Mouse (Mus musculus) lung, adult 2 months (tissue): ENCODE measurements around the gene Gm28374. TPM values are rescaled to one million over a fixed set of nuclear protein-coding genes. Genes with fewer than 3 reads are reported as not detected.
"Not testable (repeated sequence)": the region's sequence is repeated elsewhere in the genome, so short reads cannot be mapped to it uniquely, and the experiment has no call there.

Source experiments
- DNase-seq: peaks from one replicate; pipeline ENCODE4 v3.0.0; 2022
- H3K4me1 ChIP-seq: fragments of 200-500 bp; 2 replicates; pipeline ENCODE4 v1.6.1; 2011; ENCODE audit warnings: low read length; ENCODE audit not compliant: control insufficient read depth, insufficient read depth
- H3K4me3 ChIP-seq: fragments of 200-500 bp; replicated peaks from 2 replicates; pipeline ENCODE3; 2011; ENCODE audit warnings: low read depth, mild to moderate bottlenecking, control low read depth, low read length; ENCODE audit errors: extremely low read depth
- CTCF ChIP-seq: fragments of 200-500 bp; IDR thresholded peaks from 2 replicates; pipeline ENCODE4 v1.5.1; 2011; ENCODE audit warnings: mild to moderate bottlenecking, low read length, control low read depth; ENCODE audit not compliant: insufficient read depth
- POLR2A ChIP-seq: fragments of 200-500 bp; IDR thresholded peaks from 2 replicates; pipeline ENCODE4 v1.6.1; 2011; ENCODE audit warnings: low read depth, mild to moderate bottlenecking, control low read depth, low read length, borderline replicate concordance; ENCODE audit errors: extremely low read depth
- WGBS: fragments of 180-500 bp; shearing (Covaris S2); methylation state at CpG from one replicate; pipeline ENCODE4 v1.1.7; 2018; 5-methylcytosine and 5-hydroxymethylcytosine counted together
- polyA plus RNA-seq: library from polyadenylated mRNA; depleted of rRNA; stranded (reverse); fragments of >200 nt; gene quantifications from 2 replicates; pipeline ENCODE4 v1.2.3, GENCODE M21; 2012; rRNA removed

Gm28374 gene
- polyA plus RNA-seq, 1 experiment = 0.50 TPM

GRCm38 (mm10) chr19:6045366-6046293, 36.4 kb downstream of the Gm28374 start:
- DNase-seq = no peak
- TF ChIP-seq CTCF (no peak), POLR2A (no peak)
- 10% methylated on average over 20 of the region's 20 CpGs for WGBS
- Histone ChIP-seq H3K4me3 (peak overlapping the region; percentile 100), H3K4me1 (peaks cover 4% of the 10 kb centered on the region)

GRCm38 (mm10) chr19:6044102-6044501, 38.0 kb downstream of the Gm28374 start:
- DNase-seq, H3K4me1 ChIP-seq, H3K4me3 ChIP-seq: not testable (repeated sequence)
- WGBS = 29% methylated on average over 4 of the region's 4 CpGs

- no peaks in the 10 kb centered on the region for H3K4me1 ChIP-seq
- no peak overlapping the region for H3K4me3 ChIP-seq
- 64% methylated on average over 9 of the region's 9 CpGs for WGBS
- TF ChIP-seq CTCF (no peak), POLR2A (no peak)
- DNase-seq = no peak
These were observed 39.8 kb downstream of the Gm28374 start for GRCm38 (mm10) chr19:6042293-6042692.

GRCm38 (mm10) chr19:6040002-6040401, 42.1 kb downstream of the Gm28374 start:
- no peak for DNase-seq
- Histone ChIP-seq H3K4me1 (no peaks in the 10 kb centered on the region), H3K4me3 (no peak overlapping the region)
- TF ChIP-seq CTCF (no peak), POLR2A (no peak)

- DNase-seq = no peak
These were observed 43.7 kb downstream of the Gm28374 start for GRCm38 (mm10) chr19:6038326-6038725.

GRCm38 (mm10) chr19:6037695-6038094, 44.4 kb downstream of the Gm28374 start:
- no peaks in the 10 kb centered on the region for H3K4me1 ChIP-seq
- no peak overlapping the region for H3K4me3 ChIP-seq
- DNase-seq = no peak
- TF ChIP-seq CTCF (no peak), POLR2A (no peak)

More at GRCm38 (mm10) chr19:6038326-6038725, 43.7 kb downstream of the Gm28374 start:
- TF ChIP-seq CTCF (no peak), POLR2A (no peak)
- Histone ChIP-seq H3K4me1 (no peaks in the 10 kb centered on the region), H3K4me3 (no peak overlapping the region)
- WGBS = 78% methylated on average over 7 of the region's 7 CpGs

- 70% methylated on average over 9 of the region's 9 CpGs for WGBS
- DNase-seq = no peak
- H3K4me1 ChIP-seq = no peaks in the 10 kb centered on the region
- TF ChIP-seq POLR2A = no peak
- no peak for TF ChIP-seq CTCF
- no peak overlapping the region for H3K4me3 ChIP-seq
These were observed 46.0 kb downstream of the Gm28374 start for GRCm38 (mm10) chr19:6035966-6036585.

- TF ChIP-seq POLR2A (no peak), CTCF (no peak)
- no peak overlapping the region for H3K4me3 ChIP-seq
- H3K4me1 ChIP-seq = 0 out of 2 replicates have a peak, but pooled peaks cover 3% of the 10 kb centered on the region
- DNase-seq = no peak
- 72% methylated on average over 14 of the region's 14 CpGs for WGBS
These were observed 51.4 kb downstream of the Gm28374 start for GRCm38 (mm10) chr19:6030520-6031280.

GRCm38 (mm10) chr19:6029426-6029825, 52.6 kb downstream of the Gm28374 start:
- Histone ChIP-seq H3K4me1 (0 out of 2 replicates have a peak, but pooled peaks cover 3% of the 10 kb centered on the region), H3K4me3 (no peak overlapping the region)
- WGBS = 73% methylated on average over 9 of the region's 9 CpGs
- TF ChIP-seq CTCF (no peak), POLR2A (no peak)
- no peak for DNase-seq

GRCm38 (mm10) chr19:6028991-6029390, 53.1 kb downstream of the Gm28374 start:
- TF ChIP-seq CTCF (no peak), POLR2A (no peak)
- Histone ChIP-seq H3K4me3 (no peak overlapping the region), H3K4me1 (0 out of 2 replicates have a peak, but pooled peaks cover 3% of the 10 kb centered on the region)
- no peak for DNase-seq
- WGBS = 41% methylated on average over 6 of the region's 6 CpGs

Other genes with a start within 250 kb of the Gm28374 start
- 32.1 and 37.8 TPM in 2 replicates for gene Frmd8, start 207.0 kb downstream of the Gm28374 start, polyA plus RNA-seq
- gene Slc25a45, start 204.4 kb downstream of the Gm28374 start, polyA plus RNA-seq = 24.5 and 26.0 TPM in 2 replicates
- 1.1 and 1.2 TPM in 2 replicates for gene Tigd3, start 188.1 kb downstream of the Gm28374 start, polyA plus RNA-seq
- gene Dpf2, start 169.2 kb downstream of the Gm28374 start, polyA plus RNA-seq = 87.1 and 103 TPM in 2 replicates
- gene Cdc42ep2, start 157.4 kb downstream of the Gm28374 start, polyA plus RNA-seq = 22.2 and 24.1 TPM in 2 replicates
- 30.5 and 32.7 TPM in 2 replicates for gene Pola2, start 118.1 kb downstream of the Gm28374 start, polyA plus RNA-seq
- not detected in 2 replicates for gene Slc22a20, start 96.1 kb downstream of the Gm28374 start, polyA plus RNA-seq
- gene Capn1, start 66.4 kb downstream of the Gm28374 start, polyA plus RNA-seq = 55.6 and 68.9 TPM in 2 replicates
- gene Syvn1, start 35.7 kb downstream of the Gm28374 start, polyA plus RNA-seq = 41.1 and 47.1 TPM in 2 replicates
- 10.8 and 13.7 TPM in 2 replicates for gene Mrpl49, start 24.5 kb downstream of the Gm28374 start, polyA plus RNA-seq
- gene Fau, start 24.4 kb downstream of the Gm28374 start, polyA plus RNA-seq = 896 and 1,315 TPM in 2 replicates
- 47.0 and 54.7 TPM in 2 replicates for gene Znhit2, start 21.1 kb downstream of the Gm28374 start, polyA plus RNA-seq
- gene Tm7sf2, start 13.9 kb downstream of the Gm28374 start, polyA plus RNA-seq = 34.6 and 36.5 TPM in 2 replicates
- gene Vps51, start 5.0 kb downstream of the Gm28374 start, polyA plus RNA-seq = 61.7 and 81.7 TPM in 2 replicates
- not detected in 2 replicates for gene Tmem262, start 2.2 kb downstream of the Gm28374 start, polyA plus RNA-seq
- gene Zfpl1, start 2.7 kb upstream of the Gm28374 start, polyA plus RNA-seq = 89.7 and 99.1 TPM in 2 replicates
- 0.63 and 0.92 TPM in 2 replicates for gene Cdca5, start 2.7 kb upstream of the Gm28374 start, polyA plus RNA-seq
- gene AC131692.1, start 12.2 kb upstream of the Gm28374 start, polyA plus RNA-seq = not detected in 2 replicates
- gene Naaladl1, start 23.5 kb upstream of the Gm28374 start, polyA plus RNA-seq = 0.20 and 0.30 TPM in 2 replicates
- gene Sac3d1, start 36.4 kb upstream of the Gm28374 start, polyA plus RNA-seq = 25.3 and 36.7 TPM in 2 replicates
- gene Snx15, start 46.0 kb upstream of the Gm28374 start, polyA plus RNA-seq = 43.8 and 45.2 TPM in 2 replicates
- 14.6 and 15.8 TPM in 2 replicates for gene Batf2, start 58.7 kb upstream of the Gm28374 start, polyA plus RNA-seq
- gene Arl2, start 59.3 kb upstream of the Gm28374 start, polyA plus RNA-seq = 128 TPM in 2 replicates
- 0.37 and 0.75 TPM in 2 replicates for gene Majin, start 102.1 kb upstream of the Gm28374 start, polyA plus RNA-seq
- gene Gpha2, start 144.1 kb upstream of the Gm28374 start, polyA plus RNA-seq = 1.7 and 2.6 TPM in 2 replicates
- 58.7 and 88.5 TPM in 2 replicates for gene Ppp2r5b, start 153.6 kb upstream of the Gm28374 start, polyA plus RNA-seq
- 37.0 and 37.7 TPM in 2 replicates for gene Atg2a, start 159.4 kb upstream of the Gm28374 start, polyA plus RNA-seq
- 399 and 593 TPM in 2 replicates for gene Ehd1, start 194.5 kb upstream of the Gm28374 start, polyA plus RNA-seq
- gene Cdc42bpg, start 224.2 kb upstream of the Gm28374 start, polyA plus RNA-seq = 132 and 133 TPM in 2 replicates